Mouse (Mus musculus) lung, postnatal 0 days (tissue): ENCODE data around the gene Mobp.

Experiments used
- CTCF ChIP-seq: IDR thresholded peaks from 2 replicates; pipeline ENCODE4 v1.5.1; 2016; ENCODE audit warnings: antibody characterized with exemption, mild to moderate bottlenecking
- EP300 ChIP-seq: IDR thresholded peaks from 2 replicates; pipeline ENCODE4 v1.6.1; 2016; ENCODE audit warnings: antibody characterized with exemption, mild to moderate bottlenecking, control low read depth

- no peak for TF ChIP-seq CTCF
- TF ChIP-seq EP300, result no peak
Measured at GRCm38 (mm10) chr9:120192742-120193141, 43.2 kb downstream of the Mobp start.
